Mouse (Mus musculus) spleen, adult 2 months (tissue): Measurements from ENCODE around the gene Pigu.

ENCODE experiments used
- CTCF ChIP-seq: fragments of 200-500 bp; IDR thresholded peaks from 2 replicates; pipeline ENCODE4 v1.5.1; 2011; ENCODE audit warnings: mild to moderate bottlenecking, inconsistent platforms; ENCODE audit not compliant: insufficient read depth, insufficient read length, insufficient replicate concordance; ENCODE audit errors: extremely low read depth
- POLR2A ChIP-seq: fragments of 200-500 bp; IDR thresholded peaks from 2 replicates; pipeline ENCODE4 v1.6.1; 2011; ENCODE audit warnings: low read depth, low read length, inconsistent platforms

- TF ChIP-seq CTCF = no peak
- TF ChIP-seq POLR2A = no peak
Observed at GRCm38 (mm10) chr2:155313671-155314070, 43.6 kb downstream of the Pigu start.
